Mouse (Mus musculus) adrenal gland, adult 18-20 months (tissue): ENCODE data around the gene Ocm. TPM values are rescaled to one million over a fixed set of nuclear protein-coding genes. Genes with fewer than 3 reads are reported as not detected.

Source experiments
- DNase-seq, 2 experiments: peaks; one replicate each; pipeline ENCODE4 v3.0.0; 2021 to 2022; ENCODE audit warnings: low spot score in 2 of 2
- total RNA-seq, 2 experiments: library from RNA; stranded (reverse); gene quantifications; 1 replicate in 1 of 2; 2 replicates in 1 of 2; pipeline ENCODE4 v1.2.3; 2021

Ocm gene
- total RNA-seq, 2 experiments from 2014 or later = not detected

GRCm38 (mm10) chr5:144002461-144003192, 23.8 kb downstream of the Ocm start:
- no peak for DNase-seq

- no peak for DNase-seq
Measured at GRCm38 (mm10) chr5:143999409-143999808, 27.1 kb downstream of the Ocm start.

- DNase-seq = no peak
Measured at GRCm38 (mm10) chr5:143994632-143995365, 31.7 kb downstream of the Ocm start.

GRCm38 (mm10) chr5:143993849-143994248, 32.6 kb downstream of the Ocm start:
- DNase-seq = no peak

- no peak for DNase-seq
Measured at GRCm38 (mm10) chr5:143993260-143993659, 33.2 kb downstream of the Ocm start.

GRCm38 (mm10) chr5:143992661-143993060, 33.8 kb downstream of the Ocm start:
- no peak for DNase-seq

GRCm38 (mm10) chr5:143990086-143990485, 36.4 kb downstream of the Ocm start:
- DNase-seq = no peak

- no peak for DNase-seq
Measured at GRCm38 (mm10) chr5:143989046-143989445, 37.4 kb downstream of the Ocm start.

- DNase-seq = no peak
Measured at GRCm38 (mm10) chr5:143987596-143987995, 38.9 kb downstream of the Ocm start.

- DNase-seq = peak in 1 of 2 experiments; percentile 61
Measured at GRCm38 (mm10) chr5:143985381-143985780, 41.1 kb downstream of the Ocm start.

- DNase-seq = no peak
Measured at GRCm38 (mm10) chr5:143982361-143982760, 44.1 kb downstream of the Ocm start.

- no peak for DNase-seq
Measured at GRCm38 (mm10) chr5:143980858-143981257, 45.6 kb downstream of the Ocm start.

- peak in 1 of 2 experiments; percentile 10 for DNase-seq
Measured at GRCm38 (mm10) chr5:143976726-143977431, 49.6 kb downstream of the Ocm start.

- DNase-seq = no peak
Measured at GRCm38 (mm10) chr5:143976232-143976631, 50.2 kb downstream of the Ocm start.

- DNase-seq = no peak
Measured at GRCm38 (mm10) chr5:143975631-143975933, 50.9 kb downstream of the Ocm start.

- DNase-seq = peak; percentile 62 to 73
Measured at GRCm38 (mm10) chr5:143974931-143975630, 51.4 kb downstream of the Ocm start.

- DNase-seq = no peak
Measured at GRCm38 (mm10) chr5:143972628-143973027, 53.8 kb downstream of the Ocm start.
